Mouse (Mus musculus) c-Kit-positive CD71-positive TER-119-negative erythroid progenitor cells, embryonic 14.5 days (primary cell): Measurements from ENCODE around the gene Gpcpd1.
A peak's percentile ranks its signal among the peaks of the same experiment; 100 is the strongest.

ENCODE experiments used
- DNase-seq: peaks from one replicate; pipeline ENCODE4 v3.0.0-alpha.2; 2013; ENCODE audit warnings: low read depth

Gpcpd1 gene

GRCm38 (mm10) chr2:132584191-132584590 lies 3.3 kb downstream of the Gpcpd1 start:
- no peak for DNase-seq

DNA sequence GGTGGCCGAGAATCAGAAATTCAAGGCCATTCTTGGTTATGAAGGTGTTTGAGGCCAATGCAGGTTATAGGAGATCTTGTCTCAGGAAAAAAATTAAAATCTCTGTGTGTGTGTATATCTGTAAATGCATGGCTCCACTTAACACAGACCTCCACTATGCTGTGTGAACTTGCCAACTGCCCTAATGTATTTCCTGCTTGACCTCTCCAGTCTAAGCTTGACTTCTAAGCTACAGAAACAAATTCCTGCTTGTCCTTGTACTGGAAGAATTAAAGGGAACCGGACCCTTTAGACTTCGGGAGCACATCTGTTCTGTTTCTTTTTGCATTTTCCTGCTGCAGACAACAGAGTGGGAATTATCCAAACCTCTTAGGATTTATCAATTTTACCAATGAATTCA lies 4.4 kb downstream of the Gpcpd1 start:
- no peak for DNase-seq

DNA sequence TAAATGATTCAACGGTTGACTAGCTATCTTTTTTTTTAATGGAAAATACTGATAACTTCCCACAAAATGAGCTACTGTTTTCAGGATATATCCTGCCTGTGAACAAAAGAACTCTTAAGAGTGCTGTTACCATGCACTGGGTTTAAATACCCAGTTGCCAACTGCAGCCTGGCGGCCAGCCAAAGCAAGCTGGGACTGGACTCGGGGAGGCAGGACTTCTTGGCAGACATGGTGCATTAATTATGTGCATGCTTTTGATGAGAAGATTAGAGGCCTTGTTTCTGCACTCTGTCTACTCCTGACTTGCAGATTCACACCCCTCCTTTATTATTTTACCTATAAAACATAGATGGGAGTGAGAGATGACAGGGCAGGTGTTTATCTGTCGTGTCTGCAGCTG lies 5.3 kb downstream of the Gpcpd1 start:
- DNase-seq, result no peak

DNA sequence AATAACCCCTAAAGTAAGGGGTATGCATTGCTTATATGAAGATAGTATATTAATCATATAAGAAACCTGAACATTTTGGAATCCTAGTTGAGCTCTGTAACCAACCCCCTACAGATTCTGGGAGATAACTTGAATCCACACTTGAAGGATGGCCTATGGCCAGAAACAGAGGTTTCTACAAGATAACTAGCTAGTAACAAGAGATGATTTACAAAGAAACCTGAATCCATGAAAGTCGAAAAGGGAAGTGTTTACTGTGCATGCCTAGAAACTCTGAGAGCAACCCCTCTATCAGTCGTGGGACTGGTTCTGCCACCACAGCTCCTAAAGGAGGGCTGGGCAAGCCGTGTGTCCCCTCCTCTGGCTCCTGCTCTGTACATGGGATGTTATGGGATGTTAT lies 7.8 kb downstream of the Gpcpd1 start:
- no peak for DNase-seq

- DNase-seq, result no peak
These were observed 8.8 kb downstream of the Gpcpd1 start for GRCm38 (mm10) chr2:132578711-132579110.

GRCm38 (mm10) chr2:132578059-132578458 lies 9.5 kb downstream of the Gpcpd1 start:
- peak; percentile 82 for DNase-seq

GRCm38 (mm10) chr2:132577431-132577981 lies 10.0 kb downstream of the Gpcpd1 start:
- DNase-seq, result no peak

DNA sequence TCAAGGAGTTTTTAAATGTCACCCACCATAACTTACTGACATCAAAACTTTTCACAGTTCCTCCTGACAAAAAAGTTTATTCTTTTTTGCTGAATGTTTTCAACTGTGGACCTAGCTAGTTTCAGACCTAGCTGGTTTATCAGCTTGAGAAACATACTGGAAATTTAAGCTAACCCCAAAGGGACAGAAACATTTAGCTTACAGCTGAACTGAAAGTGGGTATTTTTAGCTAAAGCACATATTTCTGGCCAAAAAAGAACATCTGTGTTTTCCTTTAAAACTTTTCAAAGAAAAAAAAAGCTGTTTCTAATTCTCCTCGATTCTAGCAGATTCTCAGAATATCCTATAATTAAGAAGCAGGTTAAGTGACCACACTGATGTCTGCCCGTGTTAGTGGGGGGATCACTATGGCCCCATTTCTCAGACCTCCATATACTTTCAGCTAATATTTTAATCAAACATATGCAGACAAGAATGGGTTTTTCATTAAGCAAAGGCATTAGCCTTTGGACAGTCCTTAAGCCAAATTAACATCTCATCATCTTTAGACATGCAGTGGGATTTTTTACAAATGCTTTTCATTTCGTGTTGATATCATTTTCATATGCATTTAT lies 10.9 kb downstream of the Gpcpd1 start:
- DNase-seq, result no peak

DNA sequence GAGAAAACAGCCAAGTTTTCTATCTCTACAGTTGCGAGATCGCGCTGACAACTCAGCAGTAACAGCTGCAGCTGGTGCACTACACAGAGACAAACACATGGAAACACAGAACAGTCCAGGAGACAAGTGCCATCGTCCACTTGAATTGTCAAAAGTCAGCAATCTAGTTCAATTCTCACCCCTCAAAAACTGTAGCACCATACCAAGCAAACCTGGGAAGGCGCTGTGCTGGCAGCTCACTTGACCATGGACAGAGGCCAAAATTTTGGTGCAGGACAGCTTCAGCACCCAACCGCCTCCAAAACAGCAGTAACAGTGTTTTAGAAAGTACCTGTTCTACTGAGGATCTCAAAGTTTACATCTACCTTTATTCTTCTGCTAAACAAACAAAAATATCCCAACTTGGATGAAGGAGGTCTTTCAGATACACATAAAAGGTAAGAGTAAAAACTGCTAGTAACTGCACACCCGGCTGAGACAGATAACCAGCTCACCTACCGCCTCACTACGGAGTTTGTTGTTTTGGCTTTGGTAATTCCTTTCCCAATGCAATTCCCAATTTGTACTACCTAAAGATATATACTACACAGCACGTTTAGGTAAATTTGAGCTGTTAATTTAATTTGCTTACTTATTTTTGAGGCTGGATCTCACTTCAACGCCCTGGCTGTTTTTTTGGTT lies 11.6 kb downstream of the Gpcpd1 start:
- DNase-seq, result no peak

DNA sequence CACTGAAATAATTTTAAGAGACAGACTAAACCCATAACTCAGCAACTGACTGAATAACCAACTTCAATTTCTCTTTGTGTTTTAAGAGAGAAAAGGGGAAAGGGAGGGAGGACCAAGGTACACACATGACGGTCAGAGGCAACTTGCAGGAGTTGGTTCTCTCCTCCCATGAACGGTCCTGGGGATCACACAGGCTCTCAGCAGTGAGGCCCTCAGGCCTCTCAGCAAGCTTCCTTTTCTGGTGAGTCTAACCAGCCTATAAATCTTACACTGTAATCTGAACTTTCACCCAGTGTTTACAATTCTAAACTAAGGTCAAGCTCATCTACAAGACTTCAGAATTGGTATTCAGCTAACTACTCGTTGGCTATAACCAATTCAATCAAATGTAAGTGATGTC lies 12.3 kb downstream of the Gpcpd1 start:
- DNase-seq, result no peak

- peak; percentile 76 for DNase-seq
These were observed 14.2 kb downstream of the Gpcpd1 start for GRCm38 (mm10) chr2:132573280-132573679.

GRCm38 (mm10) chr2:132572651-132573050 lies 14.9 kb downstream of the Gpcpd1 start:
- DNase-seq, result no peak

DNA sequence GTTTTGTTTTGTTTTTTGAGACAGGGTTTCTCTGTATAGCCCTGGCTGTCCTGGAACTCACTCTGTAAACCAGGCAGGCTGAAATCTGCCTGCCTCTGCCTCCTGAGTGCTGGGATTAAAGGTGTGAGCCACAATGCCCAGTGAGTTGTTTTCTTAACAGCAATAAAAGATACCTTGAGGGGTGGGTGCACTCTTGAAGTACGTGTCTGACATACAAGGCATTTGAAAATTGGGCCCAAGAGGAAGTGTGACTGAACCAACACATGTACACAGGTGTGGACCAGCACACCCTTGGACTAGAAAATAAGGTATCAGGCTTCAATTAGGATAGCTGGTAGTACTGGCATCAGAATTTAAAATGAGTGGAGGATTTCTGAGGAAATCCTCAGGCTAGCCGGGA lies 16.2 kb downstream of the Gpcpd1 start:
- DNase-seq, result no peak

DNA sequence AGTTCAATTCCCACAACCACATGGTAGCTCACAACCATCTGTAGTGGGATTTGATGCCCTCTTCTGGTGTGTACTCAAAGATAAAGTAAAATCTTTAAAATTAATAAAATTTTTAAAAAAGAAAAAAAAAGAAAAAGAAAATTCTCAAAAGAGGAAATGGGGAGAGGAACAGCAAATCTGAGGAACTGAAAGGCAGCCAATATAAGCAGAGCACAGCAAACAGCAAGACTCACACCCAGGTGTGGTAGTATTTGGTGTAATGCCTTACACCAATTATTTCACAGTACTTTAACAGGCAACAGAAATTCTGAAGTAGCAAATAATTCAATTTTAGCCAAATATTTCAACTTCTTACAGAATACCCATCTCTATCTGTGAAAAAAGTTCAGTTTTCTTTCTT lies 16.7 kb downstream of the Gpcpd1 start:
- DNase-seq, result no peak

DNA sequence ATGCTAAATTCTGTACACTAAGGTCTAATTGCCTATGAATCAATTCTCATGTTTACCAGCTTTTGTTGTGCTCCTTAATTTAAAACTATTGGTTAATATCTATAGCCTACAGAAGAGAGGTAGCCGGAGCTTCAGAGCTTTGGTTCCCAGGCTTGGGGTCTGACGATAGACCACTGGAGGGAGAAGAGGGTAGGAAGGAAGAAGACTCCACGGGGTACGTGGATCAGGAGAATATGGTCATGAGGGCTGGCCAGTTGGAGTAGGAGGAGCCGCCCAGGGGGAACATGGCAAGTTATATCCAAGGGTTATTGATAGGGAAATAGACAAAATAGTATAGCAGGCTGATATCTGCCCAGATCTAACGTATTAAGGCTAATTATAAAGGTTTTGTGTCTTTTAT lies 17.8 kb downstream of the Gpcpd1 start:
- no peak for DNase-seq

DNA sequence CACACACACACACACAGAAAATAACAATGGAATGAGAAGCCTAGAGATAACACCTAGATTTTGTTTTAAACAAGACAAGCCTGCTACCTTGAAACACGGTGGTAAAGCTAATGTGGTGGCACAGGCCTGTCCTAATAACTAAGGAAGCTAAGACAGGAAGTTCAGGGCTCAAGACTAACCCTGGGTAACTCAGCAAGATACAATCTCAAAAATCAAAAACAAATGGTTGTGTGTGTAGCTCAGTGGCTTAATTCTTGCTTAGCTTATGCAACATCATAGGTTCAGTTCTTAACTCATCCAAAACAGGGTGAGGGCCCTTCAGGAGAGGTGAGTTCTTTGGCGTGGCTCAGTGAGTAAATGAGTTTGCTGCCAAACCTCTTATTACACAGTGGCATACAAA lies 20.1 kb downstream of the Gpcpd1 start:
- no peak for DNase-seq

GRCm38 (mm10) chr2:132561860-132562259 lies 25.7 kb downstream of the Gpcpd1 start:
- DNase-seq, result no peak

- DNase-seq, result no peak
These were observed 59.7 kb downstream of the Gpcpd1 start for GRCm38 (mm10) chr2:132527864-132528263.

GRCm38 (mm10) chr2:132526894-132527532 lies 60.5 kb downstream of the Gpcpd1 start:
- no peak for DNase-seq

- DNase-seq, result no peak
These were observed 61.4 kb downstream of the Gpcpd1 start for GRCm38 (mm10) chr2:132526110-132526509.

- no peak for DNase-seq
These were observed 69.3 kb downstream of the Gpcpd1 start for GRCm38 (mm10) chr2:132518021-132518901.

GRCm38 (mm10) chr2:132517194-132517836 lies 70.2 kb downstream of the Gpcpd1 start:
- no peak for DNase-seq
